Mouse (Mus musculus) mouse trophoblast stem cell (cell line): ENCODE data around the gene Cemip.

ENCODE experiments used
- in situ Hi-C, 2 experiments: fragments of 300-500 bp; cut with MseI, MboI; formaldehyde crosslinking; loops; 2 replicates in 1 of 2; 3 replicates in 1 of 2; pipeline ENCODE4 v1.15.1; 2025

The Cemip gene

DNA sequence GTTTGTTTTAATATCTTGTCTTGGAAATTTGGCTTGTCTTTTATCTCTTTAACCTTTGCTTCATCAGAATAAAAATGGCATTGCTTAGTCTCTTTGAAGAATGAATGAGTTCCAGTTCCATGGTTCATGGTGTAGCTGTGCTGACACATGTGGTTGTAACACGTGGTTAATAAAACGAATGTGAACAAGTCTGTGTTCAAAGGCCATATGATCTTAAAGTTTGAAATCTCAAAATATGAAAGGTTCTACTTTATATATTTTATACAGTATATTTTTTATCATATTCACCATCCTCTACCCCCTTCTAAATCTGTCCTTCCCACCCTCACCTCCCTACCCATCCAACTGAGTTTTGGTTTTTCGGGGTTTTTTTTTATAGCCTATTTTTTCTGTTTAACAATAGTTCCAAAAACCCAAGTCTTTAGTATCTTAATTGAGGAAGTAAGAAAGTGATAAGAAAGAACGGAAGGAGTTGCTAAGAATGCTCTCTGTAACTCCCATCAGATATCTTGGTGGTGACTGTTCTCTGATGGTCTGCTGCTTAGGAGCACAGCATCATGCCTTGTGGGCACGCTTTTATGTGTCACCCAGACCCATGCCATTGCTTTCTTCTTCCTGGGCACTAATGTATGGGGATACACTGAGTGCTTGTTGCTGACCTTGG is 190.1 kb downstream of the Cemip start:
- in situ Hi-C loops = no loop called here

DNA sequence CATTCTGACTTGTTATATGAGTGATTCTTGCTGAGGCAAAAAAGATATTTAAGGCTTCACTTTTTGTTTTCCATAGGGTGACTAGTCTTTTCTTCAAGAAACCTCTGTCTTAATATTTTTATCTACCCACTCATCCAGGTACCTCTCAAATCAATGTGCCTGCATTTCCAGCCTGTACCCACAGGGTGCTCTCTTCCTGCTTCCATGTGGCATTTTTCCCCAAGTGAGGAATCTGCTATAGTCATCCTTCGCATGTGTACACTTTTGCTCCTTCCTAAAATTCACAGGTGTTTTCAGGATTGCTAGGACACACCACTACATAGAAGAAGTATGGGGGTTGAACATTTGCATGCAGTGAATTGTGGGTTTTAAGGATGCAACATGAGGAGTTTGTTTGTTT is 192.0 kb downstream of the Cemip start:
- in situ Hi-C loops = no loop called here

GRCm38 (mm10) chr7:83892333-83892669 is 194.0 kb downstream of the Cemip start:
- in situ Hi-C loops = no loop called here

DNA sequence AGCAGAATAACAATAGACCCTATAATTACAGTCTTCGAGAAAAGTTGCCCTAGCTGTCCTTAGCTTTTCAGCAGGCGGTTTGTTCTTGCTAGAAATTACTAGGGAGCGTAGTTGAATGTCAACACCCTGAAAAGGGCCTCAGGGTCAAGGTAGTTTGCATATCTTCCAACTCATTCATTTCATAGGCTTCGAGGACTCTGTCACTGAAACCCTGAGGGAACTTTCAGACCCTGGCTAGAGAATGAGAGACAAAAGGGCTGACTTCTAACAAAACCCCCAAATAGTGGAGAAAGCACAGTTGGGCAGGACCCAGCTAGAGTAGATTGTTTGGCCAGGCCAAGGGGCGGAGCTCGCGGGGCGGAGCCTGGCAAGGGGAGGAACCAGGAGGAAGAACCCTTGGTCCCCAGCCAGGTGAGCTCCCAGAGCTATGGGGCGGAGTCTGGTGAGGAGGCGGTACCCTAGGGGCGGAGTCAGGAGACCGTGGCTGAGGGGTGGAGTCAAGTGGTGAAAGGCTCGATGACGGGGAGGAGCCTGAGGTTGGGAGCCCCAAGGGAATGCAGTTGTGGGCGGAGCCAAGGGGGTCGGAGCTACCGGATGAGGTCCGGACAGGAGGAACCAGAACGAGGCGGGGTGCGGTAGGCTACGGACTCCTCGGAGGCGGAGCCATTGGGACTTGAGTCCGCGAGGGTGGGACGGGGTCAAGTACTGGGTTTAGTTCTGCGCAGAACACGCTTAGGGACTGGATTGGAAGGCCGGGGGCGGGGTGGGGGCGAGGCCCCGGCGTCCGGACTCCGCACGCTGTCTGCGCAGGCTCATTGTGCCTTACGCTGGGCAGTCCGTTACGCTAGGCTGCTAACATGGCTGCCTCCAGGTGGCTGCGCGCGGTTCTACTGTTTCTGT is 194.6 kb downstream of the Cemip start:
- in situ Hi-C loops = no loop called here

DNA sequence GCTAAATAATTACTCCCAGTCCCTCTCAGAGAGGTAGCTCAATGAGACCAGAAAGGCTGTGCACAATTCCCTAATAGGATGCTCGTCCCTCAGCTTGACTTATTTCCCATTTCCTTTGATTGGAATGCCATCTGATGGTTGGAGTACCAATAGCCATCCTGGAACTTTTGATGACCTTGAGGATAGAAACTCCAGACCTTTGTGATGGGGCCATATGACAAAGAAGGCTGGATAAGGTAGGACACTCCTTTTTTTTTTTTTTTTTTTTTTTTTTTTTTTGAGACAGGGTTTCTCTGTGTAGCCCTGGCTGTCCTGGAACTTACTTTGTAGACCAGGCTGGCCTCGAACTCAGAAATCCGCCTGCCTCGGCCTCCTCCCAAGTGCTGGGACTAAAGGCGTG is 196.4 kb downstream of the Cemip start:
- in situ Hi-C loops = loop anchor here in 1 of 2 experiments (10.0 kb wide), 1 partner anchor 205 kb away; no protein-coding TSS in a partner anchor

DNA sequence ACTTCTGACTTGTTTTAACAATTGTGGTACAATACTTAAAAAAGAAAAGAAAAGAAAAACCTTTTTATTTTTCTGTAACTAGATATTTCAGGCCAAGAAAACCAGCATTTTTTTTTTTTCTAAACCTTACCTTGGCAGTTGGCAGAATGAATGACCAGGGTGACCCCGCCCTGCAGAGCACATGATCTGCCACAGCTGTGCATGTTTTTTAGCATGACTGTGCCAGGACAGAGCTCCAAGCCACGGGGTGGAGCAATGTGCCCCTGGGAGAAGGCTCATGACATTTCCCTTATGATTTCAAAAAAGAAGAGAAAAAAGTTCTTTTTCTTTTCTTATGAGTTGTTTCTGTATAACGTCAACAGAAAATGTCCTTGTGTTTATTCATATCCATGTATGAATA is 196.9 kb downstream of the Cemip start:
- in situ Hi-C loops = loop anchor here in 1 of 2 experiments (10.0 kb wide), 1 partner anchor 205 kb away; no protein-coding TSS in a partner anchor

DNA sequence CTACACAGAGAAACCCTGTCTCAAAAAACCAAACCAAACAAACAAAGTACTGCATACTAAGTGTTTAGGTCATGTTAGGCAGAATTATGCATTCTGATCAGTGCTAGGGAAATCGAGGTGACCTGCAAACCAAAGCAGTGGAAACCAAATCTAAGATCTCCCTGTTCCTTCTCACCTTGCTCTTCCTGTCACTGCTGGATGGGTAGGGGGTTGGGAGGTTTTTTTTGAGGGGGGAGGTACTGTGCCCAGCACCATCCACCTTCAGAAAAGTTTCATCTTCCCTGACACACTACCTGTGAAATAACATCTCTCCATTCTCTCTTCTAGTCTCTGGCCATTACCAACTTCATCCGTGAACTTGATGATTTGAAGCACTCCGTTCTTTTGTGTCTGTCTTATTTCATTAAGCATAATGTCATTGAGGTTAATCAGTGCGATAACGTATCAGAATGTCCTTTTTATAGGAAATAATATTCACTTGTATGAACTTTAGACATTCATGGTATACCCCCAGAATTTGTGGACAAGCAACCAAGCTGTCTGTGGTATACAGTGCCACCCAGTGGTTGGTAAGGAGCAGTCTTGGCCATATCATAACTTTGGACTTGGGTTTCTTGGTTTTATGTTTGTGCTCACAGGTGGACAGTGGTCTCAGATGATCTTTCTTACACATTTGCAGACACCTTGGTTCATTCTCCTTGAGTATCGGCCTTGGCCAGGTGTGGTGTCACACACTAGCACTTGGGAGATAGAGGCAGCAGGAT is 199.8 kb downstream of the Cemip start:
- in situ Hi-C loops = loop anchor here in 1 of 2 experiments (10.0 kb wide), 1 partner anchor 202 kb away; no protein-coding TSS in a partner anchor

DNA sequence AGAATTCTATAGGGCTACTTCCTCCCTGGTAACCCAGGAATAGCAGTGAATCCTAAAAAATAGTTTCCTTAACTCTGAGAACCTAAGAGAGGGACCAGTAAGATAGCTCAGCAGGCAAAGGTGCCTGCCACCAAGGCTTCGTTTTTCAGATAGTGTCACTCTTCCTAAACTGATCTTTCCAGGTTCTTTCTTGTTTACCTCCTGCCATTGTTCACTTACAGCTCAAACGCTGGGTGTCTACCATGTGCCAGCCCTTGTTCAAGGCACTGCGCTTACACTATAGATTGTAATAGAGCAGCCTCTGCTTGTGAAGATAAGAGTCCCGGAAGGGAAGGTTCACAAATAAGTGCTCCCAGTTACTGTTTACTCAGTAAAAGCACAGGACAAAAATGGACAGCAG is 200.5 kb downstream of the Cemip start:
- in situ Hi-C loops = loop anchor here in 1 of 2 experiments (10.0 kb wide), 1 partner anchor 201 kb away; no protein-coding TSS in a partner anchor

DNA sequence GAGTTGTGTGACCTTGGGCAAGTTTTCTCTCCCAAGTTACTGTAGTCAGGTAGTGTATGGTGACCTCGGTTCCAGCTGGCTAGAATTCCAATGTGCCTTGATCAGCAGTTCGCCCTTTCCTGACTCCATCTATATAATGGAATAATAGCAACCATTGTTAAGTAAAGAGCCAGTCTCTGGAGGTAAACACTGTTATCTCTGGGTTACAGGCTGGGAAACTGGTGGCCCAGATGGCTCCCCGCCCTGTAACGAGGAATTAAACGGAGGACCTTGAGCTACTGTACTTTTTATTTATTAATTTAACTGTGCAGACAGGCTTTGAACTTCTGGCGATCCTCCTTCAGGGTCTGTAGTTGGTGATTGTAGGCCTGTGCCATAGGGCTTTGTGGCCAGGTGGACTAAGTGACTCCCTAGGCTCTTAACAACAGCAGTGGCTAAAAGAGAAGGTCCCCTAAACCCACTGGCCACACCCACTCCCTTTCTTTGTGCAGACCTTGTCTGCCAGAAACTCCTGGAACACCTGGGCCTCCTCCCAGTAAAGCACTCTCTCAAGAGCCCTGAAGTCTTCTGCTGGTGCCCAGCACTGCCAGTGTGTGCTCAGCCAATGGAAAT is 201.3 kb downstream of the Cemip start:
- in situ Hi-C loops = loop anchor here in 1 of 2 experiments (10.0 kb wide), 1 partner anchor 200 kb away; no protein-coding TSS in a partner anchor

- in situ Hi-C loops = loop anchor here in 1 of 2 experiments (10.0 kb wide), 1 partner anchor 199 kb away; no protein-coding TSS in a partner anchor
Measured at GRCm38 (mm10) chr7:83884021-83884658, 202.2 kb downstream of the Cemip start, which contains the start of the genes Tlnrd1 and Mesd. Gene Tlnrd1, minus strand, starts transcription at chr7:83884305. Gene Mesd, plus strand, starts transcription at chr7:83884466.

GRCm38 (mm10) chr7:83883276-83884020 is 202.9 kb downstream of the Cemip start:
- in situ Hi-C loops = loop anchor here in 1 of 2 experiments (10.0 kb wide), 1 partner anchor 199 kb away; no protein-coding TSS in a partner anchor
